Mouse (Mus musculus): ENCODE data around the gene Cep112. TPM values are rescaled to one million over a fixed set of nuclear protein-coding genes. Genes with fewer than 3 reads are reported as not detected.

Gene Cep112
- polyA plus RNA-seq, 1 experiment from 2014 or later, result 37.8 TPM

DNA sequence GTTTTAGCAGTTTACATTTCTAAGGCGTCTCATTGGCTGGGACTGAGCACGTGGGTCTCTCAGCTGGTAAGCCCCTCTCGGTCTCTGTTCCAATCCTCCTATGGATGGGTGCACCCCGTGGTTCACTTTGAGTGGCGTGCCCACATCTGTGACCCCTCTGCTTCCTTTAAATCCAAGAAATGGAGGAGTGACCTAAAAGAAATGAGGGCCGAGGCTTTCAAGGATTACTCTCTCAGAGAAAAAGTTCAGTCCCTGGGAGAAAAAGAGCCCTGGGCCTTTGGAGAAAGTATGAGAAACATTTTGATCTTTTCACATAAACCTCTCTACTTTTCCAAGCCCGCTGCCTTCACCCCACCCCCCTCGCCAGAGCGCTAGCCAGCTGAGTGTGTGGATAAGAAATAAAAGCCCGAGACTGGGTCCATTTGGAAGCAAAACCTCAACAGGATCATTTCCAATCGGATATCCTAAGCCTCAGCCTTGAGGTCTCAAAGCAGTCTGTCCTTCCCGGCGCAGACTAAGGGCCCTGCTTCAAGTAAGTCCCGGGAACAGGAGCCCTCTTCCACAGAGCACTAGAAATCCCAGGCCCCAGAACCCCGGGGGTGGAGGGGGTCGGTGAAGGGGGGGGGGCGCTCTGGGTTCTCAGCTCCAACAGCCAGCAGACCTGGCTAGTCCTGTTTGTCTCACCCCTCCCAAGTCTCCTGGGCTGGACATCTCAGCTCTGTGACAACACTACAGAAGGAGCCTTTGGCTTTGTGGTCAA is 466.3 kb downstream of the Cep112 start:
- 3% methylated on average over 16 of the region's 17 CpGs for WGBS
- Histone ChIP-seq H3K9me3 (no peaks in the 10 kb centered on the region), H3K9ac (replicated peaks) (peak overlapping the region; percentile 15; the same call in 1 of the 2 replicates), H3K27ac (peak overlapping the region; percentile 83), H3K4me3 (replicated peaks) (peak overlapping the region; percentile 35), H3K36me3 (no peaks in the 10 kb centered on the region), H3K4me2 (replicated peaks) (peak overlapping the region; percentile 62), H3K4me1 (replicated peaks) (peaks cover 57% of the 10 kb centered on the region), H3K27me3 (peaks cover 3% of the 10 kb centered on the region; the same call in 1 of the 2 replicates)
- peak; percentile 92 for ATAC-seq

DNA sequence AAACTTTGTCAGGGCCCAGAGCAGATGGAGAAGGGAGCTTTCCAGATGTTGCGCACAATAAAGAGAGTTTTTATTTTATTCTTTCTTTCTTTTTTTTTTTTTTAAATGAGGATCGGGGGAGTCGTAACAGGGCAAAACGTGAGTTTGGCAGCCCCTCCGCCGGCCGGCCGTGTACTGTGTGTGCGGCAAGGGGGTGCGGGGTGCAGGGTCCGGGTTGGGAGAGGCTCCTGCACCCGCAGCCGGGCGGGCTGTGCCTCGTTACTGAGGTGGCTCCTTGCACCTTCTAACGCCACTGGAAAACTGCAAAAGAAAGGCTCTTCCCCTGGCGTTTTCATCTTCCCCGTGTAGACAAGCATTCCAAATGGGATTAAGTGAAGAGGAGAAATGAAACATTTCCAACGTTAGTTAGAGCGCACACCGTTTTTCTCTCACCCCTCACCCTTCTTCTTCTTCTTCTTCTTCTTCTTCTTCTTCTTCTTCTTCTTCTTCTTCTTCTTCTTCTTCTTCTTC is 466.9 kb downstream of the Cep112 start:
- ATAC-seq, result no peak
- Histone ChIP-seq H3K9me3 (no peaks in the 10 kb centered on the region), H3K36me3 (no peaks in the 10 kb centered on the region), H3K4me3 (replicated peaks) (peak overlapping the region; percentile 35), H3K27ac (peak overlapping the region; percentile 83), H3K4me2 (replicated peaks) (peak overlapping the region; percentile 62), H3K27me3 (peaks cover 3% of the 10 kb centered on the region; the same call in 1 of the 2 replicates), H3K4me1 (replicated peaks) (peaks cover 57% of the 10 kb centered on the region), H3K9ac (replicated peaks) (peak overlapping the region; percentile 59)
- WGBS, result 2% methylated on average over 21 of the region's 21 CpGs

DNA sequence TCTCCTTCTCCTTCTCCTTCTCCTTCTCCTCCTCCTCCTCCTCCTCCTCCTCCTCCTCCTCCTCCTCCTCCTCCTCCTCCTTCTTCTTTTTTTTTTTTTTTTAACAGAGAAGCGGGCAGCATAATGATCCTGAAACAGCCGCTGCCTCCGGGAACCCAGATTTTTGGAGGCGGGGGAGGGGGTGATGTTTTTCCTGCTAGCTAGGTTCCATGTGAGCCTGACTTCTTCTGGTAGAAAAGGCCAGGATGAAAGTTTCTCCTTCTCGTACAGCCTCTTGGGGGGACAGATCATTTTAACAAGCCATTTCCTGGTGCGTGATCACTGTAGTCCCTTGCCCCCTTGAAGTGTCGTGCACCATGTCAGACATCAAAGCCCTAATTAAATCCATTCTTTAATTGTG is 467.4 kb downstream of the Cep112 start:
- H3K27me3 ChIP-seq, result peaks cover 3% of the 10 kb centered on the region; the same call in 1 of the 2 replicates
- H3K9me3 ChIP-seq, result no peaks in the 10 kb centered on the region
- 2% methylated on average over 6 of the region's 7 CpGs for WGBS
- H3K9ac ChIP-seq (replicated peaks), result no peak overlapping the region
- peaks cover 60% of the 10 kb centered on the region for H3K4me1 ChIP-seq (replicated peaks)
- H3K27ac ChIP-seq, result no peak overlapping the region
- H3K36me3 ChIP-seq, result no peaks in the 10 kb centered on the region
- H3K4me3 ChIP-seq (replicated peaks), result no peak overlapping the region
- H3K4me2 ChIP-seq (replicated peaks), result peak overlapping the region; percentile 34
- ATAC-seq, result no peak

DNA sequence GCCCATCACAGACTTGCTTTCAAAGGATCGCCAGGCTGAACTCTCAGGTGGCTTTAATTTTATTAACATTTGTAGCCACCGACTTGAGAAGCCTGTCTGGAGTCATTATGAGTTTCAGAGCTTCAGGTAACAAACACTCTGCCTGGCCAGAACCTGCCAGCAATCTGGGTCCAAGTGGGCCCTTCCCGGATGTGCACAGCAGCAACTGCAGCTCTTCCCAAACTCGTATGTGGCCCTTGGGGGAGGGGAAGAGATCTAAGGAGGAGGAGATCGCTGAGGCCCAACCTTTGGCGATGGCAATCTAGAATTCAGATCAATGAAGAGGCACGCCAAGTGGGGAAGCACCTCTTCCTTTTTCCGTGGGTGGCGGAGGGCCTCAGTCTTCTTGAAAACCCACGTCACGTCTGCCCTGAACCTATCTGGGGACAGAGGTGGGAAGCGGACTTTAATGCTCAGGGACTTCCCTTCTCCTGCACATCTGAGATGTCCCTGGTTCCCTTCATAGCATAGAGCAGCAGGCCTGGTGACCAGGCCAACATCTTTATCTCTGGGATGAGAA is 468.3 kb downstream of the Cep112 start:
- Histone ChIP-seq H3K4me3 (replicated peaks) (no peak overlapping the region), H3K4me1 (replicated peaks) (peaks cover 68% of the 10 kb centered on the region), H3K4me2 (replicated peaks) (peak overlapping the region; percentile 34), H3K9ac (replicated peaks) (no peak overlapping the region), H3K9me3 (no peaks in the 10 kb centered on the region), H3K36me3 (no peaks in the 10 kb centered on the region), H3K27me3 (peaks cover 3% of the 10 kb centered on the region; the same call in 1 of the 2 replicates), H3K27ac (no peak overlapping the region)
- no peak for ATAC-seq
- WGBS, result 37% methylated on average over 12 of the region's 12 CpGs

DNA sequence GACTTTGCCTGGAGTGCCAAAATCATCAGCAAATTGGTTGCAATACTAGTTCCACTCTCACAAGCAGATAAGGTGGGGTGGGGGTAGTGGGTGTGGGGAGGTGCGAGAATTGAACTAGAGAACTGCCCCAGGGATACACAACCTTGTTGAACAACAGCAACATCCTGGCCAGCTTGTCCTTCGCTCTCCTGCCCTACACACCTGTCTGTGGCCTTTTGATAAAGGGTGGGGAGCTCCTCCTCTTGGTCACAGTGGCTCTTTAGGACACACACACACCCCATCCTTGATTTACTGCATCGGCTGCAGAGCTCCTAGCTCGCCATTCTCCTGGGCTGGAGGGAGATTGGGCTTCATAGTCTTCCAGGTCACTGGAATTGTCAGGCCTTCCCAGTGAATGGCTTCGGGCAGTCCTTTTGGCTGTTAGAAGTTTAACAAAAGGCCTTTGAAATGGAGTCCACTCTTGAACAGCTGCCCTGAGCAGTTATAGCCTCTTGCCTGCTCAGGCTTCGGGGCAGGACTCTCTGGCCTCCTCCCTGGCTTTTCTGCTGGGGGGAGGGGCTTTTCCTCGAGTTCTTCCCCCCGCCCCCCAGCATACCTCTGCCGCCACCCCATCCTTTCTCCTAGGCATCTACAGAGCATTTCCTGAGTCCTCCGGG is 469.0 kb downstream of the Cep112 start:
- H3K4me1 ChIP-seq (replicated peaks), result peaks cover 68% of the 10 kb centered on the region
- no peak overlapping the region for H3K4me2 ChIP-seq (replicated peaks)
- H3K4me3 ChIP-seq (replicated peaks), result no peak overlapping the region
- no peak overlapping the region for H3K27ac ChIP-seq
- no peak for ATAC-seq
- H3K9me3 ChIP-seq, result no peaks in the 10 kb centered on the region
- 32% methylated on average over 10 of the region's 10 CpGs for WGBS
- no peak overlapping the region for H3K9ac ChIP-seq (replicated peaks)
- H3K27me3 ChIP-seq, result peaks cover 3% of the 10 kb centered on the region; the same call in 1 of the 2 replicates
- H3K36me3 ChIP-seq, result no peaks in the 10 kb centered on the region

DNA sequence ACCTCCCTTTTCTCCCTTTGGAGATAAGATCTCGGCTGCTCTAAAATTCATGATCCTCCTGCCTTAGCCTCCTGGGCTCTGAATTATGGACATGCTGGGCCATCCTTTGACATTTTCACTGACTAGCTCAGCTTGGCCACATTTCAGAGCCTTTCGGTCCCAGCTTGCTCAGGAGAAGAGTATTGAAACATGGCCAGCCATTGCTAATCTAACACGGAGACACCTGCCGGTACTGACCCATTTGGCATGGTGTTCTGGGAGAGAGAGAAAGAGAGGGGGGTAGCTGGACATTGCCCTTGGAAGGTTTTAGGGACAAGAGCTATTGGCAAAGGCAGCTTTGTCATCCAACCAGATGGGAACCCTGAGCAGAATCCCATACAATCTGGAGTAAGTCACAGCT is 472.0 kb downstream of the Cep112 start:
- H3K27me3 ChIP-seq, result peaks cover 7% of the 10 kb centered on the region; the same call in 1 of the 2 replicates
- H3K36me3 ChIP-seq, result no peaks in the 10 kb centered on the region
- no peak for ATAC-seq
- no peak overlapping the region for H3K4me3 ChIP-seq (replicated peaks)
- H3K4me1 ChIP-seq (replicated peaks), result peaks cover 44% of the 10 kb centered on the region
- 87% methylated on average over 4 of the region's 4 CpGs for WGBS
- H3K27ac ChIP-seq, result no peak overlapping the region
- H3K9me3 ChIP-seq, result no peaks in the 10 kb centered on the region
- no peak overlapping the region for H3K9ac ChIP-seq (replicated peaks)
- H3K4me2 ChIP-seq (replicated peaks), result no peak overlapping the region

DNA sequence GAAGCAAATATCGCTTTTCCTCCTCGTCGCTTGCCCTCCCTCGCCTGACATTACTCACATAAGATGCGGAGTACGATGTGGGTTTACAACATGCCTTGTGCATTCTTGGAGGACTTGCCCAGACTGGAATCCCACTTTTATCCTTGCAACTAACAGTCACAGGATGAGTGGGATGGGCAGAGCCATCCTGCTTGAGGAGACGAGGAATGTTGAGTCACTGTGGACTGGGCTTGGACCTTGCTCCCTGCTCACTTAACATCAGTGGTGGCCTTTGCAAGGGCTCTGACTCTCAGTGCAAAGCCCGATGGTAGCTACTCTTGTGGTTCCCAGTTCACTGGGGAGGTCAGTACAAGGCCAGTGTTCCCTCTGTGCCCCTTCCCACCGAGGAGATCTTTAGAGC is 473.1 kb downstream of the Cep112 start:
- WGBS, result 73% methylated on average over 9 of the region's 9 CpGs
- Histone ChIP-seq H3K27ac (no peak overlapping the region), H3K4me1 (replicated peaks) (peaks cover 36% of the 10 kb centered on the region), H3K27me3 (peaks cover 7% of the 10 kb centered on the region; the same call in 1 of the 2 replicates), H3K4me3 (replicated peaks) (no peak overlapping the region), H3K4me2 (replicated peaks) (no peak overlapping the region), H3K36me3 (no peaks in the 10 kb centered on the region), H3K9ac (replicated peaks) (no peak overlapping the region), H3K9me3 (no peaks in the 10 kb centered on the region)
- no peak for ATAC-seq

DNA sequence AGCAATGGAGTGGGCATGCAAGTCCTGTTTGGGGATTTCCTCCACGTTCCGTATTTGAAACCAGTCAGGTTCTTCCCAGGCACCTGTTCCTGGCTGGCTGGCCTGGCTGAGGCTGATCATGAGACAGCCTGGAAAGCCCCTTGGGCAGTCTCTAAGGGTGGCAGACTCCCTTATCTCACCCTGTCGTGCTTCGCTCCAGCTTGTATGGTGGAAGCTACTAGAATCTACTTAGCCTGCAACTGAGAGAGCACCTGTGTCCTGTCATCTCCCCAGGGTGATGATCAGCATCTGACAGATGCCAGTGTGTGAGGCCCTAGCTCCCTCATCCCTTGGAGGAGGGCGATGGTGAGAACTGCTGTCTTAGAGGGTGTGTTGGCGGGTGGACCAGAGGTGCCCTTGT is 473.5 kb downstream of the Cep112 start:
- no peak overlapping the region for H3K9ac ChIP-seq (replicated peaks)
- 87% methylated on average over 6 of the region's 6 CpGs for WGBS
- no peak overlapping the region for H3K27ac ChIP-seq
- H3K27me3 ChIP-seq, result peaks cover 7% of the 10 kb centered on the region; the same call in 1 of the 2 replicates
- H3K4me1 ChIP-seq (replicated peaks), result peaks cover 32% of the 10 kb centered on the region
- ATAC-seq, result no peak
- no peaks in the 10 kb centered on the region for H3K9me3 ChIP-seq
- no peaks in the 10 kb centered on the region for H3K36me3 ChIP-seq
- H3K4me3 ChIP-seq (replicated peaks), result no peak overlapping the region
- H3K4me2 ChIP-seq (replicated peaks), result no peak overlapping the region

DNA sequence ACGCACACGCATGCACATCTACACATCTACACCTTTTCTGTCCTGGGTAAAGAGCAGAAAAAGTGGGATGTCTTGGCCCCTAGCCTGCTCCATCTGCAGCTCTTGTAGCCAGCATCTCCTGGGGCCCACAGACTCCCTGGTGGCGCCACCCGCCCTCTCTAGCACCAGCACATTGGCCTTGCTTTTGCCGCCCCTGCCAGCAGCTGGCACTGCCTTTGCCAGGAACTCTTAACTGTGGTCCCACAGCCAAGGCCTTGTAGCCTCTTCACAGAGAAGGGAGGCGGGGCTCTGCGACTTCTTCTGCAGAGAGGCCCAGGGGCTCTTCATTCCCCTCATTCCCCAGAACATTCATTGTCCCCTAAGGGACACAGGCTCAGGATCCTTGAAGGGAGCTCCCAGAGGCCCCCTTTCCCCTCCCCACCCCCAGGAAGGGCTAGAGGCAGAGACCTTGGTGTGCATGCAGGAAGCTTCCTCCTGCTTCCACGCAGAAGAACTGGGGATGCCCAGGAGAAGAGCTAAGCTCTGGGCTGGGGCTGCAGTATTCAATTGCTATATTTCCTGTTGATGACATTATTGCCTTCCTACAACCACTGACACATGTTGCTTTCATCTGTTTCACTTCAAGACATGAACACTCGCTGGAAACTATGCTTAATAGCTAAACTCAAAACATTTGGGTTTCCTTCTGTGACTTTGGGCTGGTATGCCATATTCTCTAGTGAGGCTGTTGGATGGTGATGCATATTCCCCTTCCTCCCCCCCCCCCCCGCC is 475.9 kb downstream of the Cep112 start:
- Histone ChIP-seq H3K4me2 (replicated peaks) (no peak overlapping the region), H3K4me1 (replicated peaks) (peaks cover 18% of the 10 kb centered on the region; the same call in 1 of the 2 replicates), H3K9me3 (no peaks in the 10 kb centered on the region), H3K27me3 (peaks cover 4% of the 10 kb centered on the region; the same call in 1 of the 2 replicates), H3K36me3 (no peaks in the 10 kb centered on the region), H3K27ac (no peak overlapping the region), H3K9ac (replicated peaks) (no peak overlapping the region), H3K4me3 (replicated peaks) (no peak overlapping the region)
- 84% methylated on average over 9 of the region's 10 CpGs for WGBS
- no peak for ATAC-seq

DNA sequence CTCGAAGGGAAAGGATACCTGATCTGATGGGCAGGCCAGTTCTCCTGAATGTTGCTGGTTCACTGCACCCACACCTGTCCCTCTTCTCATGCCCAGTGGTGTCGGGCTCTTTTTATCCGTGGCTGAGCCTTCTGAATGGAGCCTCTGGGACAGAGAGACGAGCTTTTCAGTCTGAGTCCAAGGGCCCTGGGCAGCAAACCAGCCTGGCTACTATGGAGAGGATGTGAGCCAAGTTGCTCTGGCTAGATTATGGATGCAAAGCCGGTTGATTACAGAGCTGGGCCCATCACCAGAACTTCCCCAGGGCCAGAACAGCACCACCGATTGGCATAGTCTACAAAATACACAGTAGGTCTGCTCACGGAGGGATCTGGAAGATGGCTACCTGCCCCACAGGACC is 476.7 kb downstream of the Cep112 start:
- Histone ChIP-seq H3K4me1 (replicated peaks) (peaks cover 16% of the 10 kb centered on the region; the same call in 1 of the 2 replicates), H3K4me3 (replicated peaks) (no peak overlapping the region), H3K27ac (no peak overlapping the region), H3K9ac (replicated peaks) (no peak overlapping the region), H3K27me3 (peaks cover 4% of the 10 kb centered on the region; the same call in 1 of the 2 replicates), H3K9me3 (no peaks in the 10 kb centered on the region), H3K4me2 (replicated peaks) (no peak overlapping the region), H3K36me3 (no peaks in the 10 kb centered on the region)
- no peak for ATAC-seq
- WGBS, result 74% methylated on average over 7 of the region's 7 CpGs

DNA sequence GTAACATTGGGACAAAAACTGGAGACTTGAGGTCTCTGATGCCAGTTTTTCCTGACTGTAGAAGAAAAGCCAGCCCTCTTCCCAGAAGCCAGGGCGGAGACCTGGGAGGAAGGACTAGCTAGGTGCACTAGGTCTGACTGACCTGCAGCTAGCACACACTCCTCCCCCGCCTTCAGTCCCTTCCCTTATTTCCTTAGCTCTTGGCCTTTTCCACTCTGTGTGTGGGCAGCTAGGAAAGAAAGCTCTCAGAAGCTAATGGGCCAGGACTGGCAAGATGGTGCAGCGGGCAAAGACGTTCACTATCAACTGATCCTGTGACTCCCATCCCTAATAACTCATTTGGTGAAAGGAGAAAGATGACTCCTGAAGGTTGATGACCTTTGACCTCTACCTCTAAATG is 477.3 kb downstream of the Cep112 start:
- Histone ChIP-seq H3K9me3 (no peaks in the 10 kb centered on the region), H3K4me2 (replicated peaks) (no peak overlapping the region), H3K36me3 (no peaks in the 10 kb centered on the region), H3K27ac (no peak overlapping the region), H3K27me3 (peaks cover 8% of the 10 kb centered on the region; the same call in 1 of the 2 replicates), H3K4me3 (replicated peaks) (no peak overlapping the region), H3K4me1 (replicated peaks) (peaks cover 15% of the 10 kb centered on the region; the same call in 1 of the 2 replicates), H3K9ac (replicated peaks) (no peak overlapping the region)
- 86% methylated on average over 4 of the region's 4 CpGs for WGBS
- no peak for ATAC-seq

All from midbrain, embryonic 13.5 days (tissue).